ENCODE assay signal across 8 mouse cellular contexts in the genomic region with DNA sequence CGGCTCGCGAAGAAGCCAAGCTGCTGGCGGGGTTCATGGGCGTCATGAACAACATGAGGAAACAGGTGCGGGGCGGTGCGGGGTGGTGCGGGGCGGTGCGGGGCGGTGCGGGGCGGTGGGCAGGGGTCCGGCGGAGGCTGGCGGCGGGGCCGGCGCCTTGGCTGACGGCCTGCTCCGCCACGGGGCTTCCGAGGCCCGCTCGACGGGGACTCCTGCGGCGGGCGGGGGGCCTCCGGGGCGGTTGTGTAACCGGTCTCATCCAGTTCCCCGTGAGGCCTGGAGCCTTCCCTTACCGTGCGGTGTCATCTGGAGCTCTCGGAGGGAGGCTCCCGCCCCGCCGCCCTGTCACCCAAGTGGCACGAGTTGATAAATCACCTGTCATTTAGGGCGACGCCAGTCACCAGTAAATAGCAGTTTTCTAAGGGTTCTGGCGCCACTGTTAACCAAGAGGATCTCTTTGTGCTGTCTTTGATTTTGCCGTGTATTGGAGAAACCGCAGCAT. TPM values are rescaled to one million over a fixed set of nuclear protein-coding genes. Genes with fewer than 3 reads are reported as not detected.
DNase-seq lines count a peak whose midpoint lies in the region; ATAC-seq and TF ChIP-seq lines count a peak whose summit lies in the region.

No protein-coding gene starts in this region.

- peak overlapping the region; percentile 88 for H3K4me3 ChIP-seq in bone marrow macrophage, adult 2 months (ENCODE audit: insufficient read depth, low read length)
- peak overlapping the region; percentile 97 for H3K4me3 ChIP-seq in embryonic fibroblast, embryonic 13.5 days (ENCODE audit: insufficient read depth, low read length)
- peak overlapping the region; percentile 65 for H3K4me3 ChIP-seq in heart, embryonic 13.5 days
- peak overlapping the region; percentile 82 for H3K4me3 ChIP-seq in kidney, postnatal 0 days (replicated peaks; ENCODE audit: low read depth, low read length)
- peak overlapping the region; percentile 75 for H3K4me3 ChIP-seq in liver, embryonic 11.5 days (ENCODE audit: low read depth, low read length)

- no peak for TF ChIP-seq CTCF in bone marrow macrophage, adult 2 months (IDR thresholded peaks at IDR 0.05; ENCODE audit: low read depth, low read length)
- TF ChIP-seq CTCF in embryonic fibroblast, embryonic 13.5 days (IDR thresholded peaks at IDR 0.05; ENCODE audit: borderline replicate concordance, insufficient read depth, low read length), result no peak
- no peak for TF ChIP-seq CTCF in kidney, postnatal 0 days (IDR thresholded peaks at IDR 0.05; ENCODE audit: low read depth)

- WGBS in heart, embryonic 13.5 days, result under 1% methylated on average over 45 of the region's 46 CpGs
- under 1% methylated on average over 38 of the region's 46 CpGs for WGBS in kidney, postnatal 0 days
- WGBS in liver, embryonic 11.5 days, result 1% methylated on average over 41 of the region's 46 CpGs

- no peaks in the 10 kb centered on the region for H3K27me3 ChIP-seq in heart, embryonic 13.5 days (replicated peaks)
- H3K27me3 ChIP-seq in kidney, postnatal 0 days (ENCODE audit: insufficient read depth, low read length), result no peaks in the 10 kb centered on the region
- H3K27me3 ChIP-seq in liver, embryonic 11.5 days (replicated peaks; ENCODE audit: control insufficient read depth, insufficient read depth, low read length), result no peaks in the 10 kb centered on the region

- peak; percentile 64 for DNase-seq in CD4-positive helper T cell, adult 2 months (ENCODE audit: low read depth, low spot score)
- peak; percentile 65 for DNase-seq in kidney, postnatal 0 days (ENCODE audit: low spot score)
- peak; percentile 72 for DNase-seq in liver, embryonic 11.5 days (ENCODE audit: low spot score)
- peak; percentile 69 for DNase-seq in naive thymus-derived CD4-positive, alpha-beta T cell, adult 2 months (ENCODE audit: low read depth)
- DNase-seq in spleen, postnatal 4 days (ENCODE audit: low spot score in 2 of 2), result peak; percentile 84 to 90

- H3K9ac ChIP-seq in heart, embryonic 13.5 days, result peak overlapping the region; percentile 92
- peak overlapping the region; percentile 87 for H3K9ac ChIP-seq in kidney, postnatal 0 days (ENCODE audit: low read depth, low read length)
- peak overlapping the region; percentile 88 for H3K9ac ChIP-seq in liver, embryonic 11.5 days (ENCODE audit: low read depth, low read length)

- TF ChIP-seq POLR2A in bone marrow macrophage, adult 2 months (IDR thresholded peaks at IDR 0.05; ENCODE audit: borderline replicate concordance, low read depth, low read length), result no peak
- no peak for TF ChIP-seq POLR2A in embryonic fibroblast, embryonic 13.5 days (IDR thresholded peaks at IDR 0.05; ENCODE audit: low read depth, low read length)

- no peaks in the 10 kb centered on the region for H3K36me3 ChIP-seq in heart, embryonic 13.5 days
- H3K36me3 ChIP-seq in kidney, postnatal 0 days (ENCODE audit: insufficient read depth, low read length), result no peaks in the 10 kb centered on the region
- no peaks in the 10 kb centered on the region for H3K36me3 ChIP-seq in liver, embryonic 11.5 days (ENCODE audit: control insufficient read depth, insufficient read depth, low read length)

- H3K4me1 ChIP-seq in bone marrow macrophage, adult 2 months (ENCODE audit: control insufficient read depth, insufficient read depth, low read length), result peaks cover 3% of the 10 kb centered on the region
- no peaks in the 10 kb centered on the region for H3K4me1 ChIP-seq in embryonic fibroblast, embryonic 13.5 days (ENCODE audit: control insufficient read depth, insufficient read depth, low read length)
- peaks cover 12% of the 10 kb centered on the region for H3K4me1 ChIP-seq in heart, embryonic 13.5 days
- no peaks in the 10 kb centered on the region for H3K4me1 ChIP-seq in kidney, postnatal 0 days (replicated peaks; ENCODE audit: insufficient read depth, low read length)
- peaks cover 3% of the 10 kb centered on the region for H3K4me1 ChIP-seq in liver, embryonic 11.5 days (replicated peaks; ENCODE audit: control insufficient read depth, insufficient read depth, low read length)

- H3K4me2 ChIP-seq in heart, embryonic 13.5 days, result peak overlapping the region; percentile 84
- H3K4me2 ChIP-seq in kidney, postnatal 0 days (ENCODE audit: low read length), result peak overlapping the region; percentile 80
- peak overlapping the region; percentile 76 for H3K4me2 ChIP-seq in liver, embryonic 11.5 days

- no peaks in the 10 kb centered on the region for H3K9me3 ChIP-seq in heart, embryonic 13.5 days
- no peaks in the 10 kb centered on the region for H3K9me3 ChIP-seq in kidney, postnatal 0 days (replicated peaks; ENCODE audit: low read length)
- H3K9me3 ChIP-seq in liver, embryonic 11.5 days (ENCODE audit: control insufficient read depth, low read length), result no peaks in the 10 kb centered on the region

- ATAC-seq in heart, embryonic 13.5 days (ENCODE audit: extremely low read depth, insufficient number of reproducible peaks, low FRiP score, low TSS enrichment), result peak; percentile 84
- ATAC-seq in kidney, postnatal 0 days (replicated peaks; ENCODE audit: low FRiP score, low read depth), result peak; percentile 93
- ATAC-seq in liver, embryonic 11.5 days (replicated peaks; ENCODE audit: low FRiP score), result peak; percentile 96

- peak overlapping the region; percentile 57 for H3K27ac ChIP-seq in bone marrow macrophage, adult 2 months (ENCODE audit: insufficient read depth, low read depth, low read length)
- no peak overlapping the region for H3K27ac ChIP-seq in embryonic fibroblast, embryonic 13.5 days (ENCODE audit: insufficient read depth, low read length)
- H3K27ac ChIP-seq in heart, embryonic 13.5 days (replicated peaks), result peak overlapping the region; percentile 90
- H3K27ac ChIP-seq in kidney, postnatal 0 days, result peak overlapping the region; percentile 89
- peak overlapping the region; percentile 91 for H3K27ac ChIP-seq in liver, embryonic 11.5 days (ENCODE audit: low read depth, low read length)

RNA-seq across cellular contexts. Expression of a gene that starts 0.5 kb away (rescaled TPM):
- polyA plus RNA-seq in bone marrow macrophage, adult 2 months (2012; ENCODE audit: insufficient read depth, insufficient read length, missing spikeins), result 14.6 and 15.5 TPM in 2 replicates
- polyA plus RNA-seq in embryonic fibroblast, embryonic 13.5 days (2011; ENCODE audit: insufficient read length, low read depth, missing spikeins), result 20.1 and 27.8 TPM in 2 replicates
- polyA plus RNA-seq in heart, embryonic 13.5 days (2015; fragmentation: Nextera tagmentation; extraction: Ambion mirVana), result 39.5 and 44.3 TPM in 2 replicates
- polyA plus RNA-seq in kidney, postnatal 0 days (2015; fragmentation: Nextera tagmentation; extraction: Ambion mirVana), result 36.8 and 42.4 TPM in 2 replicates
- 29.1 and 31.6 TPM in 2 replicates for polyA plus RNA-seq in liver, embryonic 11.5 days (2014; fragmentation: Nextera tagmentation; extraction: Ambion mirVana)
